Mouse (Mus musculus): ENCODE data around the gene Gm11232.

The Gm11232 gene

GRCm38 (mm10) chr4:71757865-71758264, at the start of gene Gm11232:
TSS of gene Gm11232 (minus strand) at chr4:71757965.
- TF ChIP-seq GATA4 (IDR thresholded peaks at IDR 0.05; ENCODE audit: insufficient replicate concordance, low read length), result no peak

DNA sequence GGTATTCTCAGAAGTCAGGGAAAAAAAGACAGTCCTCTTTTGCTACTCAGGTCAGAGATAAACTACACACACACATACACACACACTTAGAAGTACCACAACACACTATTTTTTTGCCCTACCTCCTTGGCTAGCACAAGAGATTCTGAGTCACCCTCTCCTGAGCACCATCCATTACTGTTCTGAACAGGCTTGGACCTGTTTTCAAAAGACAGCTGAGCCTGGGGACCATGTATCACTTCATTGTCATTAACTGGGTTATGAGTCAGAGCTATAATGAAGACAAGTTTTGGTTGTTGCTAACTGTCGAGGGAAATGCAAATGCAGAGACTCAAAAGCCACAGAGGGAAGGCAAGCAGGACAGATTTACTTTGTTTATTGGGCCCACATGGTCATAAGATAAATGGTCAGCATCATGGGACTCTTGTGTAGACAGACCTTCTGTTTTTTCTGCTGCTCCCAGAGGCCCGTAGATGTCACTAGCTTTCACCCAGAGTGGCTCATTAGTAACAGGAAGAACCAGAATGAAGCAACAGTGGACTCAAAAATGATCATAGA, 48.3 kb upstream of the Gm11232 start:
- TF ChIP-seq GATA4 (IDR thresholded peaks at IDR 0.05; ENCODE audit: insufficient replicate concordance, low read length), result no peak

GRCm38 (mm10) chr4:71765529-71765928, 7.8 kb upstream of the Gm11232 start:
- no peak for TF ChIP-seq GATA4 (IDR thresholded peaks at IDR 0.05; ENCODE audit: insufficient replicate concordance, low read length)

DNA sequence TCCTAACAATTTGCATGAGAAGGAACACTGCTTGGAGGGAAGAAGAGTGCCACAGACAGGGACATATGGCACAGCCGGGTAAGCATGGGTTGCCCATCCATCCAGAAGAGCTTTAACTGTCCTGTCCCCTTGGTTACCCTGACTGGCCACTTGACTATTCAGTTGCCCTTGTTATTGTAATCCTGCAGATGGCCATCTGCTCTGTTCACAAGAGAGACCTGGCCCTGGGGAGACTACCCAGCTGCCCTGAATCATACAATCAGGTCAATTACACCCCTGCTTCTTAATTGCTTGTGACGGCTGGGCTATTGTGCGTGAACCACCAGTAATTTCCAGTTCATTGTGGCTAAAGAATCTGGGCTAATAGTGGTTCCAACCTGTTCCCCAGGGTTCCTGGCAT, 7.3 kb upstream of the Gm11232 start:
- no peak for TF ChIP-seq GATA4 (IDR thresholded peaks at IDR 0.05; ENCODE audit: insufficient replicate concordance, low read length)

- no peak for TF ChIP-seq GATA4 (IDR thresholded peaks at IDR 0.05; ENCODE audit: insufficient replicate concordance, low read length)
Observed at GRCm38 (mm10) chr4:71756441-71757221, 1.1 kb downstream of the Gm11232 start.

GRCm38 (mm10) chr4:71745741-71746140, 12.0 kb downstream of the Gm11232 start:
- no peak for TF ChIP-seq GATA4 (IDR thresholded peaks at IDR 0.05; ENCODE audit: insufficient replicate concordance, low read length)

GRCm38 (mm10) chr4:71736529-71736928, 21.2 kb downstream of the Gm11232 start:
- TF ChIP-seq GATA4 (IDR thresholded peaks at IDR 0.05; ENCODE audit: insufficient replicate concordance, low read length), result no peak

DNA sequence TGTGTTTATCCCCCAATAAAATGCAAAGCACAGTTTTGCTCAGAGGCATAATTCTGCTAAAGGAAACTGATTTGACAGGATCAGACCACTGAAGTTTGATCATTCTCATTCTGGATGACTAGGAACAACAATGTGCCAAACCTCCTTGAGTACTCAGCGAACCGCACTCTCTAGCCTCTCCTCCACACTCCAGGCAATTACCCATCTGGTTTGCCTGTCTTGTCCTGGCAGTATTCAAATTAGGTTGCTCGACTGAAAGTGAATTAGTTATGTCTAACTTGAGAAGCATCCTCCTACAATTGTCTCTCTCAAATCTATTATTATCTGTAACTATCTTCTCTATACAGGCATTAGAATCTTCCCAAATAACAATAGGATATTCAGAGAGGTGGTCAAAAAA, 22.5 kb downstream of the Gm11232 start:
- no peak for TF ChIP-seq GATA4 (IDR thresholded peaks at IDR 0.05; ENCODE audit: insufficient replicate concordance, low read length)

GRCm38 (mm10) chr4:71729401-71729800, 28.4 kb downstream of the Gm11232 start:
- no peak for TF ChIP-seq GATA4 (IDR thresholded peaks at IDR 0.05; ENCODE audit: insufficient replicate concordance, low read length)

DNA sequence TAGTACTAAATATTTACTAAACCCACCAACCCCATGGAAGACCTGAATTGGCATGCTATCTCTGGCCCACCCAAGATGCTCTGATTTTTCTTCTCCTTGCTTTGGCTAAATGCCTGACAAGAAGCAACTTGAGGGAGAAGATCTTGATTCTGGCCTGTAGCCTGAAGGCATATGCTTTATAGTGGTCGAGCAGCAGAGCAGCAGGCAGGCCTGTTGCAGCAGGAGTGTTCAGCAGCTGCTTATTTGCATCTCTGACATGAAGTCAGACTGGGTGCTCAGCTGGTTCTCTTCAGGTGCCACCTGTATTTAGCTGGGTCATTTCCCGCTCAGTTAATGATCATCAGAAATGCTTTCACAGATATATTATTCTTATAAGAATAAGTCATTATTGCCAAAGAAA, 30.2 kb downstream of the Gm11232 start:
- no peak for TF ChIP-seq GATA4 (IDR thresholded peaks at IDR 0.05; ENCODE audit: insufficient replicate concordance, low read length)

DNA sequence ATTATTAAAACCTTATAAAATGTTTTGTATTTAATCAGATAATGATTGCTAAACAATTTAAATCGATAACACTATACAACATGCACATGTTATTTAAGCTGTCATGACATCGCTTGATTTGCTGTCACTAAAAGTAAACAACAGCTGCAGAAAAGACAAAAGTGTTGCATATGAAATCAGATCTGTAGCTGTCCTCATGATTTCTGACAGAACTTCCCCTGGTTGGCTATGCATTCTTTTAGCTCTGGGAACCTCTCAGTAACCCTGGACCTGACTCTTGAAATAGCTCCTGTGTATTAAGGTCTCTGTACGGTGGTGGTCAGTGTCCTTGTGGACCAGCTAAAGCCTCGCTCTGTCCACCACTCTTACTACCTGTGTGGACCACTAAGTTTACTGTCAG, 30.7 kb downstream of the Gm11232 start:
- no peak for TF ChIP-seq GATA4 (IDR thresholded peaks at IDR 0.05; ENCODE audit: insufficient replicate concordance, low read length)

DNA sequence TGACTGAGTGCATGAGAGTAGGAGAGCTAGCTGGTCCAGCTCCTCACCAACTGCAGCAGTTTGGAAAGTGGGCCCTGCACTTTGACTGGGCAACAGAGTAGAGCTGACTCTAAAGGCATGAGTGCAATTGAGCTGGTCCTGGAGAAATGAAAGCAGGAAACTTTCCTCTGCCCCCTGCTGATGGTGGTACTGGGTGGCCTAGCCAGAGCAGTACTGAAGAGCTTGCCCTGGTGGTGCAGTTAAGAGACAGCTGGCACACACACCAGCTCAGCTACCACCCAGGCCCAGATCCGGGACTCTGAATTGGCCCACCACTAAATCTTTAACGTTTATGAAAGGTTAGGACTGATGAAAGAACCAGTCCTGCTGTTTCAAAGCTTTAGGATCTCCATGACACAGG, 31.9 kb downstream of the Gm11232 start:
- no peak for TF ChIP-seq GATA4 (IDR thresholded peaks at IDR 0.05; ENCODE audit: insufficient replicate concordance, low read length)
